Mouse (Mus musculus) thymus, adult 2 months (tissue): ENCODE results near the gene Gnb1. TPM values are rescaled to one million over a fixed set of nuclear protein-coding genes. Genes with fewer than 3 reads are reported as not detected.
"Not testable (repeated sequence)": the region's sequence is repeated elsewhere in the genome, so short reads cannot be mapped to it uniquely, and the experiment has no call there.

ENCODE experiments used
- DNase-seq: peaks from one replicate; pipeline ENCODE4 v3.0.0; 2021
- H3K27ac ChIP-seq: fragments of 200-500 bp; 2 replicates; pipeline ENCODE4 v1.5.1; 2012; ENCODE audit warnings: low read length, control low read depth; ENCODE audit not compliant: control insufficient read depth, insufficient read depth
- H3K27me3 ChIP-seq: fragments of 200-500 bp; 2 replicates; pipeline ENCODE4 v1.6.1; 2012; ENCODE audit warnings: mild to moderate bottlenecking, low read length, moderate library complexity, mixed read lengths; ENCODE audit not compliant: control insufficient read depth, insufficient read depth
- H3K36me3 ChIP-seq: fragments of 200-500 bp; 2 replicates; pipeline ENCODE4 v1.6.1; 2012; ENCODE audit warnings: mild to moderate bottlenecking, low read length, moderate library complexity; ENCODE audit not compliant: control insufficient read depth, insufficient read depth
- H3K4me1 ChIP-seq: fragments of 200-500 bp; replicated peaks from 2 replicates; pipeline ENCODE4 v1.6.1; 2012; ENCODE audit warnings: low read length; ENCODE audit not compliant: control insufficient read depth, insufficient read depth
- H3K4me3 ChIP-seq: fragments of 200-500 bp; 2 replicates; pipeline ENCODE4 v1.5.1; 2012; ENCODE audit warnings: mild to moderate bottlenecking, low read length, control low read depth, moderate library complexity; ENCODE audit not compliant: control insufficient read depth, insufficient read depth
- CTCF ChIP-seq: fragments of 200-500 bp; IDR thresholded peaks from 2 replicates; pipeline ENCODE4 v1.5.1; 2012; ENCODE audit warnings: mild to moderate bottlenecking, control low read depth, low read length, moderate library complexity, borderline replicate concordance; ENCODE audit not compliant: control insufficient read depth, poor library complexity, insufficient read depth; ENCODE audit errors: extremely low read depth
- POLR2A ChIP-seq: fragments of 200-500 bp; IDR thresholded peaks from 2 replicates; pipeline ENCODE4 v1.6.1; 2012; ENCODE audit warnings: mild to moderate bottlenecking, low read length, control low read depth, moderate library complexity; ENCODE audit not compliant: control insufficient read depth, poor library complexity, insufficient read depth; ENCODE audit errors: extremely low read depth
- WGBS: fragments of 180-500 bp; shearing (Covaris S2); methylation state at CpG from one replicate; pipeline ENCODE4 v1.1.7; 2018; 5-methylcytosine and 5-hydroxymethylcytosine counted together
- polyA plus RNA-seq: library from polyadenylated mRNA; depleted of rRNA; stranded (reverse); fragments of >200 nt; gene quantifications from 2 replicates; pipeline ENCODE4 v1.2.3, GENCODE M21; 2012

Gene Gnb1
- polyA plus RNA-seq, 1 experiment: 850 TPM

DNA sequence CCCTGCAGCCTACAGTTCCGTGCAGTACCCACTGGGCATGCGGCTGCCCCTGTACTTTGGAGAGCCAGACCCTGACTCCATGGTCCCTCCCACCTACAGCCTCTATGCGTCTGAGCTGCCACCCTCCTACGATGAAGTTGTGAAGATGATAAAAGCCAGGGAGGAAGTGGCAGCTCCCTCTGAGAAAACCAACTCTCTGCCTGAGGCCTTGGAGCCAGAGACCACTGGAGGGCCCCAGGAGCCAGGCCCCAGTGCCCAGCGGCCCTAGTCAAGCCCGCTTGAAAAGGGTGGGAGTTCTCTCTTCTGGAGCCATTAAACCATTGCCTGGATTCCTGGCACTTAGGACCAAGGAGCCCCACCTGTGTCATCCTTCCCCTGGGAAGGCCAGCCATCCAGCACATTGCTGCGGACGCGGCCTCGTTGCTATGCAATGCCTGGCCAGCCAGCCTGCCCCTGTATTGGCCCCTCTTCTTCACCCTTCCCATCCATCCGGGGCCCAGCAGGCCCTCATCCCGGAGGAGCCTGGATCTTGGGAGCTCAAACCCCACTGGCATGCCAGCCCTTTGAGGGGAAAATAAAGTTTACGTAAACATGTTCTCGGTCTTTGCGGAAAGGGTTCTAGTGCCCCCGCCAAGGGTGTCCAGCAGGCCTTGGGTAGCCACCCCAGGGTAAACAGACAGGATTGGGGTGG is 20.8 kb upstream of the Gnb1 start:
- H3K36me3 ChIP-seq: no peaks in the 10 kb centered on the region
- TF ChIP-seq POLR2A: no peak
- TF ChIP-seq CTCF: no peak
- no peaks in the 10 kb centered on the region for H3K27me3 ChIP-seq
- no peak for DNase-seq
- 81% methylated on average over 16 of the region's 16 CpGs for WGBS
- no peak overlapping the region for H3K4me3 ChIP-seq
- H3K27ac ChIP-seq: no peak overlapping the region
- H3K4me1 ChIP-seq: peaks cover 11% of the 10 kb centered on the region

DNA sequence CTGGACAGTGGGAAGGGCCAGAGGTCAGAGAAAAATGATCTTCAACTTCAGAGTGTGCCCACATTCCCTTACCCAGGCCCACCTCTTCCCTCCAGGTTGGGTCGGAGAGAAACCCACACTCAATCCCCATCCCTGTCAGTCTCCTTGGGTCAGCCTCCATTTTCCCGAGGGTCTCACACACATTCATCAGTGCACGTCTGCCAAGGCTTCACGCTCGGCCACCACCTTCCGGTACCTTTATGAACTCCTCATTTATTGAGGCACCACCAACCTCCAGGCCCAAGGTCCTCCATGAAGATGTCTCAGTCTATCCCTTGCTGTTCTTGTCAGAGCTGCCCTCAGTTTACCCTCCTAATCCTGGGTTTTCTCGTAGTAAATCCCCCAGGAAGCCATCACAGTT is 20.2 kb upstream of the Gnb1 start:
- no peak overlapping the region for H3K27ac ChIP-seq
- no peak for TF ChIP-seq CTCF
- no peak for TF ChIP-seq POLR2A
- no peaks in the 10 kb centered on the region for H3K27me3 ChIP-seq
- no peak overlapping the region for H3K4me3 ChIP-seq
- peaks cover 11% of the 10 kb centered on the region for H3K4me1 ChIP-seq
- no peaks in the 10 kb centered on the region for H3K36me3 ChIP-seq
- no peak for DNase-seq
- WGBS: 94% methylated on average over 7 of the region's 7 CpGs

GRCm38 (mm10) chr4:155471406-155471805 is 19.8 kb upstream of the Gnb1 start:
- H3K27me3 ChIP-seq: no peaks in the 10 kb centered on the region
- no peaks in the 10 kb centered on the region for H3K36me3 ChIP-seq
- WGBS: 89% methylated on average over 7 of the region's 7 CpGs
- no peak for DNase-seq
- H3K4me1 ChIP-seq: peaks cover 11% of the 10 kb centered on the region
- TF ChIP-seq CTCF (no peak), POLR2A (no peak)
- no peak overlapping the region for H3K27ac ChIP-seq
- no peak overlapping the region for H3K4me3 ChIP-seq

GRCm38 (mm10) chr4:155472716-155473290 is 18.4 kb upstream of the Gnb1 start:
- Histone ChIP-seq H3K4me1 (peaks cover 11% of the 10 kb centered on the region), H3K4me3 (no peak overlapping the region), H3K36me3 (no peaks in the 10 kb centered on the region), H3K27ac (no peak overlapping the region), H3K27me3 (no peaks in the 10 kb centered on the region)
- TF ChIP-seq CTCF (no peak), POLR2A (no peak)
- no peak for DNase-seq
- 90% methylated on average over 3 of the region's 3 CpGs for WGBS

DNA sequence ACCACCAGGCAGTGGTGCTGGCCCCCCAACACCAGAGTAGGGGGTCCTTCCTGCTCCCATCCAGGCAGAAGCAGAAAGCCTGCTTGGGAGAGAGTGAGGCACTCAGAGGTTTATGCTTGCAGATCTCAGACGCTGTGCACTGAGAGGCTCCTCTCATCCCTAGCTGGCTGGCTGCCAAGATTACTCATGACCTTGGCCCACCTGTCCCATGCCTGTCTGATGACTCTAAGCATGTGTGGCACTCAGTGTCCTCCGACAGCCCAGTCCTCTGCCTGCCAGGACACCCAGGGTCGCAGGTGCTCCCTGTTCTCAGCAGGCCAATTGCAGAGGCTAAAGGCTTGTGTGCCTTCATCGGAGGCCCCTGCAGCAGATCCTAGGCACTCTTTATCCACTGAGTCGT is 17.8 kb upstream of the Gnb1 start:
- no peak overlapping the region for H3K27ac ChIP-seq
- 74% methylated on average over 5 of the region's 5 CpGs for WGBS
- TF ChIP-seq POLR2A: no peak
- TF ChIP-seq CTCF: no peak
- DNase-seq: no peak
- peaks cover 11% of the 10 kb centered on the region for H3K4me1 ChIP-seq
- H3K4me3 ChIP-seq: no peak overlapping the region
- no peaks in the 10 kb centered on the region for H3K27me3 ChIP-seq
- H3K36me3 ChIP-seq: no peaks in the 10 kb centered on the region

DNA sequence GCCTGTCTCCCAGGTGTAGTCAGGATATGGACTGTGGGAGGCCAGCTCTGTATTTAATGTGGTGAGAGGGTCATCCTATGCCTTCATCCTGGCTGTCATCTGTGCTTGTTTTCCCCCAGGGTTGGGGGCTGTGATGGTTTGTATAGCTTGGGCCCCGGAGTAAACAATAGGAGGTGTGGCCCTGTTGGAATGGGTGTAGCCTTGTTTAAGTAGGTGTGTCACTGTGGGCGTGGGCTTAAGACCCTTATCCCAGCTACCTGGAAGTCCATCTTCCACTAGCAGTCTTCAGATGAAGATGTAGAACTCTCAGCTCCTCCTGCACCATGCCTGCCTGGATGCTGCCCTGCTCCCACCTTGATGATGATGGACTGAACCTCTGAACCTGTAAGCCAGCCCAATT is 17.4 kb upstream of the Gnb1 start:
- DNase-seq, H3K27me3 ChIP-seq, H3K36me3 ChIP-seq, H3K4me3 ChIP-seq, H3K27ac ChIP-seq: not testable (repeated sequence)
- peaks cover 11% of the 10 kb centered on the region for H3K4me1 ChIP-seq
- 73% methylated on average over 2 of the region's 2 CpGs for WGBS
